Mouse (Mus musculus): ENCODE data around the gene Phf13.

Gene Phf13

DNA sequence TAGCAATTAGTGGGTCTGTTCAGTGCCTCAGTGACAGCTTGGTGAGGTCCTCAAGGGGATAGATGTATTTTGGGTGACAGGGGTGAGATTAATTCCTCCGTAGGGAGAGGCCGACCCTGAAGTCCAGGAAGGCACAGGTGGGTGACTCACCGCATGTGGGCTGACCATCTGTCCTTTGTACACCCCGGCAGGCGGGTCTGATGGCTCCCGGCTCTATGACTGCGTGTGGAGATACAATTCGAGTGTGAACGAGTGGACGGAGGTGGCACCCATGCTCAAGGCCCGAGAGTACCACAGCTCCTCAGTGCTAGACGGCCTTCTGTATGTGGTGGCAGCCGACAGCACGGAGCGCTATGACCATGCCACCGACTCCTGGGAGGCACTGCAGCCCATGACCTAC, 16.1 kb upstream of the Phf13 start:
- no peak for DNase-seq

DNA sequence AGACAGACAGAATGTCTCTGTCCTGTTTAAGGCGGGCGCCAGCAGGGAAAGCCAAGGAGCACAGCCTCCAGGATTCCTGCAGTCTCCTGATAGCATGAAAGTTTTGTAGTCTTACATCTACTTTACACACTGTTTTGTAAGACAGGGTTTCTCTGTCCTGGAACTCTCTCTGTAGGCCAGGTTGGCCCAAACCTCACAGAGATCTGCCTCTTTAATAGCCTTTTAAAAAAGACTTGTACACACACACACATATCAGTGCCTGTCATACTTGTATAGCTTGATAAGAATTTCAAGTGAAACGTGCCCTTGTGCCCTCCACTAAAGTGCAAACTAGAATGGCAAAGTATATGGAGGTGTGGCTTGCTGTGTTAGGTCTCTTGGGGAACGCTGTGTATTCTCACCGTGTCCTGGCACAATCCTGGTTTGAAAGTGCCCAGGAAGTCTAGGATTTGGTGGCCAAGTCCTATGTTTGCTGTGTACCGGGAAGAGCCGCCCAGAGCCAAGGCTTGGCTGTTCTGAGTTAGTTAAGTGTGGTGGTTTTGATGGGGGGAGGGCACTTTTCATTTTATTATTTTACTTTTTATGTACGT, 15.2 kb upstream of the Phf13 start:
- peak; percentile 66 for DNase-seq

DNA sequence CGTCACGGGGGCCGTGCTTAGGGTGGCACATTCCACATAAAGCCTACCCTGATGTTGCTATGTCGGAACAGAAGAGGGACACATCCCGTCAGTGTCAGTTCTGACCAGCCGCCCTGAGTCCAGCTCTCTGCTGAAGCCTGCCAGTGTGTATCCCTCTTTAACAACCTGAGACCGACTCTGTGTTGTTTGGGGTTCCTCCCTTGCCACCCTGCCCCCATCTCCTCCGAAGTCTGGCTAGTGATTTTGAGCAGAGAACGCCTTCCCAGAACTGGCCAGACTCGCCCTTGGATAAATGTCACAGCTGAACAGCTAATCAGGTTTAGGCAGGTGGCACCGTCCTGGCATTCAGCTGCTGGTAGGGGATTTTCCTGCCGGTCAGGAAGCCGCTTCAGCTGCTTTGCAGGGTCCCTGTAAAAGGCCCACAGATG, 14.7 kb upstream of the Phf13 start:
- no peak for DNase-seq

DNA sequence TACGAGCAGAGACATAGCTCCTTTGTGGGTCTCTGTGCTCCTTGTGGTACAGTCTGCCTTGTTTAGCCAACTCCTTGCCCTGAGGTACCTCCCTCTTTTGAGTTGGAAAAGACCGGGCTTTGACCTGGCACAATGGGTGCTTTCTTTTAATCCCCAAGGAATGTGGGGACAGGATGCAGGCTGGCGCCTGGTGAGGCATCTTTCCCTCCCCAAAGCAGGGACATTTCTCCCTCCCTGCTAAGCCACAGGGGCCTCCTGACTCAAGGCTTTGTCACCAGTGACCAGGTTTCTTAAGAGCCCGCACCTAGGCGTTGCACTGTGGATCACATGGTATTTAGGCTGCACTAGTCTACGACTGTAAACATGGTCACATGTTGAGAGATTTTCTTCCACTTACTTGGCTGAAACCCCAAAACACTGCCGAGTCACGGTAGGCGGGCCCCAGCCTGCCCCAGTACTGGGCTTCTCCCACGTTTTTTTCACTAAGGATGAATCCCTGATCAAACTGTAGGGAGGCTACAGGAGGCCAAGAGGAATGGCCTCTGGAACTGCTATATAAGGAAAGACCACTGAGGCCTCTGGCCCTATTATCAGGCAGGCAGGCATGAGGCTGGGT, 14.1 kb upstream of the Phf13 start:
- peak; percentile 78 for DNase-seq

DNA sequence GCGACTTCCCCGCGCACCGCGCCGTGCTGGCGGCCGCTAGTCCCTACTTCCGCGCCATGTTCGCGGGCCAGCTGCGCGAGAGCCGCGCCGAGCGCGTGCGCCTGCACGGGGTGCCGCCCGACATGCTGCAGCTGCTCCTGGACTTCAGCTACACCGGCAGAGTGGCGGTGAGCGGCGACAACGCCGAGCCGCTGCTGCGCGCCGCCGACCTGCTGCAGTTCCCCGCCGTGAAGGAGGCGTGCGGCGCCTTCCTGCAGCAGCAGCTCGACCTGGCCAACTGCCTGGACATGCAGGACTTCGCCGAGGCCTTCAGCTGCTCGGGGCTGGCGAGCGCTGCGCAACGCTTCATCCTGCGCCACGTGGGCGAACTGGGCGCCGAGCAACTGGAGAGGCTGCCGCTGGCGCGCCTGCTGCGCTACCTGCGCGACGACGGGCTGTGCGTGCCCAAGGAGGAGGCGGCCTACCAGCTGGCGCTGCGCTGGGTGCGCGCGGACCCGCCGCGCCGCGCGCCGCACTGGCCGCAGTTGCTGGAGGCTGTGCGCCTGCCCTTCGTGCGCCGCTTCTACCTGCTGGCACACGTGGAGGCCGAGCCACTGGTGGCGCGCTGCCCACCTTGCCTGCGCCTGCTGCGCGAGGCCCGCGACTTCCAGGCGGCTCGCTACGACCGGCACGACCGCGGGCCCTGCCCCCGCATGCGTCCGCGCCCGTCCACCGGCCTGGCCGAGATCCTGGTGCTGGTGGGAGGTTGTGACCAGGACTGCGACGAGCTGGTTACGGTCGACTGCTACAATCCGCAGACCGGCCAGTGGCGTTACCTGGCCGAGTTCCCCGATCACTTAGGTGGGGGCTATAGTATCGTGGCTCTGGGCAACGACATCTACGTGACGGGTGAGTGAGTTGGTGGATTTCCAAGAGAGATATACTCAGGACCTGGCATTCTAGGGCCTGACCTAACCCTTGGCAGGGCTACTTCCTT, 13.3 kb upstream of the Phf13 start:
- DNase-seq: peak; percentile 55

DNA sequence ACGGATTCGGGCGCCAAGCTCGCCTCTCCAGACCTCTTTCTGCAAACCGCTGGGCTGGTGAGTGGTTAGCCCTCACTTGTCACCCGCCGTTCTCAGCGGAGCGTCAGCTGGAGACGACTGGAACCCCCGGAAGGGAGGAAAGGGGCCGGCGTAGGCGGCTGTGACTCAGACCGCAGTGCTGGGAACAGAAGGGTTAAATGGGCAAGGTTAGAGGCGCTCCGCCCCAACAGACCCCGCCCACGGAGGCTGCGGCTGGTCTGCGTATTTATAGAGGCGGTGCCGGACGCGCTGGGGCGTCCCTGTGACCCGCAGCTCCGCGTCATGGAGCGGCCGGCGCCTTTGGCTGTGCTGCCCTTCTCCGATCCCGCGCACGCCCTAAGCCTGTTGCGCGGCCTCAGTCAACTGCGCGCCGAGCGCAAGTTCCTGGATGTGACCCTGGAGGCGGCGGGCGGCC, 12.6 kb upstream of the Phf13 start, which contains the start of gene Klhl21:
Klhl21 (plus strand) TSS at position 182 of the 454 bp plus-strand sequence.
- DNase-seq: peak; percentile 98

DNA sequence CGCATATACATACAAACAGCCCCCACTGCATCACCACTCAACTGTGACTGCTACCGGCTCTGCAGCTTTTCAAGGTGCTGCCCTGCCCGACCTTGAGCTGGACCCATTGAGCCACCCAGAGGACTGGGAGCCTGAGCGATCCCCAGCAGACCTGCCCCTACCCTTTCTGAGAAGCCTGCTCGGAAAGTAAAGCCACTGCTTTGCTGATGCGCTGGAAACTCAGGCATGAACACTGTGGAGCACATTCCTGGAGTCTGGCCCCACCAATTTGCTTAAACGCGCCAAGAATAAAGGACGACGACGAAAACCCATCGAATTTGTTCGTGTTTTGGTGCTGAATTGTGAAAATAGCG, 12.1 kb upstream of the Phf13 start:
- no peak for DNase-seq

DNA sequence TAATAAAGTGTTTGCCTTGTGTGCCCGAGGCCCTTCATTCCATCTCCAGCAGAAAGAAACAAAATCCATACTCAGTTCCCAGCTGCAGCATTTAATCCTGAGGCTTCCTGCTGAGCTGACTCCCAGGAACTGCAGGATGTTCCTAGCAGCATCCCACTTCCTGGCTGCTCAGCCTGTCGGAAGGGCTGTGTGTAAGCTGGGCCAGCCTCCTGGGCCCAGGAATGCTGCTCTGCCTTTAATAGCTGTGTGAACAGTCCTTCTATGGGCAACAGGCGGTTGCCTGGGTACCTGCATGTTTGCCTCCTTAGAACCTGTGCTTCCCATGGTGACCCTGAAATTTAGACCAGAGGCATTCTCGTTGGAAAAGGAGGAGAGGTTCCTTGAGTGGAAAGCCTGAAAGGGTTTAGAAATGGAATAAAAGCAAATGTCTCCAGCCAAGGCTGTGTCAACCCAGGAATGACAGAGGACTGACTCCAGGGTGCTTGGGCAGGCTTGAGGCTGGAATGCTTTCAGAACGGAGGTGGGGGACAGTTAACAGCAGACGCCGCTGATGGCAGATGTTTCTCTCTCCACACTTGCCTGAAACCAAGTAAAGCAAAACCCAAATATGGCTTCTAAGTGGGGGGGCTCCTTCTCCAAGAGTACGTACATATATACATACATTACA, 11.6 kb upstream of the Phf13 start:
- peak; percentile 69 for DNase-seq

DNA sequence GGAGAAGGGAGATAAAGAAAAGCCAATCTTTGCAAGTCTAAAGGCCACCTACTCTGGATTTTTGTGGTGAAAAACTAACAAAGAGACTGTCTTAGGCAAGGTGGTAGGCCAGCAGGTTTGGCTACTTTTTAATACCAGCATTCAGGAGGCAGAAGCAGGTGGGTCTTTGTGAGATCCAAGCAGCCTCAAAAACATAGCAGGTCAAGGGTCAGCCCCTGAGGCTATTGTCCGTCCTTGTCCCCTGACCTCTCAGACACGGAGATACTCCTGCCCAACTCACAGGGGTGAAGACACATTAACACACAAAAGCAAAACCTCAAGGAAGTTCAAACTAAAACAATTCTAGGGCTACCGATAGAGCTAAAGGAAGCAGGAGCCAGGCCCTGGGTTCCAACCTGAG, 10.8 kb upstream of the Phf13 start:
- DNase-seq: no peak

DNA sequence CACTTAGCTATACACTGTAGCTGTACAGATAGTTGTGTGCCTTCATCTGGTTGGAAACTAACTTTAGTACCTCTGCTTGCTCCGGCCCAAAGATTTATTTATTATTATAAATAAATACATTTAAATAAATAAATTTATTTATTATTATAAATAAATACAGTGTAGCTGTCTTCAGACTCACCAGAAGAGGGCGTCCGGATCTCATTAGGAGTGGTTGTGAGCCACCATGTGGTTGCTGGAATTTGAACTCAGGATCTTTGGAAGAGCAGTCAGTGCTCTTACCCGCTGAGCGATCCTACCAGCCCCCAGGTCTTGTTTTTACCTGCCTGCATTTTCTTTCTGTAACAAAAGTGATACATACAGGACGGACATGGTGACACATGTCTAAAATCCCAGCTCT, 10.1 kb upstream of the Phf13 start:
- peak; percentile 50 for DNase-seq

DNA sequence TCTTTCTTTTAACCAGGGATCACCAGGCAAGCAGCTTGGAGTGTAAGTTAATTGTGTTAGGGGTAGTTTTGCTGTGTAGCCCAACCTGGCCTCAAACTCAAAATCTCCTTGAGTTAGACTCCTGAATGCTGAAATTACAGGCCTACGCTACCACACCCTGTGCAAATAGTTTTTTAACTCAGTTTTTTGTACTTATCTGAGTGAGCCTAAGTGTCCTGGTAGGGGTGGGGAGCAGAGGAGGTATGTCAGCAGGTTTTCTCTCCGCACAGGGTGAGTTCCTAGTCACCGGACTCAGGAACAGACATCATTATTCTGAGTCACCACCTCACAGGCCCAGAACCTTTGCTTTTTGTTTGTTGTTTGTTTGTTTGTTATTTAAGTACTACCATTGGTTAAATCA, 6.0 kb upstream of the Phf13 start:
- no peak for DNase-seq

DNA sequence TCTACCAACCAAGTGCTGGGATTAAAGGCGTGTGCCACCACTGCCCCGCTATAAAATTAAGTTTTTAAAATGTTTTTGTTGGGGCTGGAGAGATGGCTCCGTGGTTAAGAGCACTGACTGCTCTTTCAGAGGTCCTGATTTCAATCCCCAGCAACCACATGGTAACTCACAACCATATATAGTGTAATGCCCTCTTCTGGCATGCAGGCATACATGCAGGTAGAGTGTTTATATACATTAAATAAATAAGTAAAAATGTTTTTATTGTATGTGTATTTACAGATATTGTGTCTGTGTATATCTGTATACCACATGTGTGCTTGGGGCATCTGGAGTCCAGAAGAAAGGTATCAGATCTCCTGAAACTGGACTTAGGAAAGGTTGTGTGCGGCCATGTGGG, 5.3 kb upstream of the Phf13 start:
- no peak for DNase-seq

DNA sequence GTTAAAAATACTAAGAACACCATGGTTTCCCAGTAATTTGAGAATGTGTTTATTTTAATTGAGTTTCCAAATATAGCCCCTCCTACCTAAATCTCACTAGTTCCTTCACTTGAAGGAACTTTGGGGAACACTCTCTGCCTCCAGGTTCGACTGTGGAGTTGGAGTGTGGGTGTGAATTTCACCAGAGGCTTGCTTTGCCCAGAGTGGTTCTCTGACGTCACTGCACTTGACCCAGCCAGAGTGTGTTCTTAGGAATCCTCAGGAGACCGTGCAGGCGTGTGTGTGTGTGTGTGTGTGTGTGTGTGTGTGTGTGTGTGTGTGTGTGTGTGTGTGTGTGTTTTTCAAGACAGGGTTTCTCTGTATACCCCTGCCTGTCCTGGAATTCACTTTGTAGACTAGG, 4.8 kb upstream of the Phf13 start:
- peak; percentile 86 for DNase-seq

DNA sequence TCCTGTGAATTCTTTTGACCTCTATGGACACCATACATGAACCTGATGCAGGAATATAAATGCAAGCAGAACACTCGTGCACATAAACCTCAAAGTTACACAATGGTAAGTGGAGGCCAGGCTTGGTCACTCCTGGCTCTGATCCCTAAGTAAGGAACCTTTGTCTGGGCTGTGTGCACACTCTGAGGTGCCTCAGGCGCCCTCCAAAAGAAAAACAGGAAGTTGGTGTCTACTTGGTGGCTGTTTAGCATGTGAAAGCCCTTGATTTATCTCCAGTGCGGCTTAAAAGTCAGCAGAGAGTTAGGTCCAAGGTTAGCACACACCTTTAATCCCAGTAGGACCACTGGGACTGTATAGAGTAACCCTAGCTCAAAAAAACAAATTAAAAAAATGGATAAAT, 3.4 kb upstream of the Phf13 start:
- DNase-seq: no peak

DNA sequence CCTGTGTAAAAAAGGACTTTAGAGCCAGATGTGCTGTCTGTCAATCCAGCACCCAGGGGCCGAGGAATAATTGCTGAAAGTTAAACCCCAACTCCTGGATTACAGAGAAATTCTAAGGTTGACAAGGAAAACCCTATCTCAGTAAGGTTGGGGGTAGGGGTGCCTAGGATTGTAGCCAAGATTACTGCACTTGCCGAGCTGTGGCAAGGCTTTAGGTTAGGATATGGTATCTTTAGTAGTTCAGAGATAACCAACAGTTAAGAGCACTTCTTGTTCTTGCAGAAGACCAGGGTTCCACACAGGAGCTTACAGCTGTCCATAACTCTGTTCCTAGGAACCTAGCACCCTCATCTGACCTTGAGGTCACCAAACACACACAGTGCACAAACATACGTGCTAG, 1.6 kb upstream of the Phf13 start:
- DNase-seq: no peak

DNA sequence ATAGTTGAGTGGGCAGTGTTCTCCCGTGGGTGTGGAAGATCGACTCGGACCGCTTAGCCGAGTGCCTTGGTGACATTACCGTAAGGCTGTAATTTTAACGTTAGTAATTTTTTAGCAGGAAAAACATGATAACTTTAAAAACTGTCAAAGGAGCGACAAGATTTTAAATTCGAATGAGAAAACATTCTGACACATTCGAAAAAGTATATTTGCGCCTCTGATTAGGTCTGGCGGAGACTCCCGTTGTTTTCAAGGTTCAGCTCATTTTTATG, 829 bp upstream of the Phf13 start:
- no peak for DNase-seq

DNA sequence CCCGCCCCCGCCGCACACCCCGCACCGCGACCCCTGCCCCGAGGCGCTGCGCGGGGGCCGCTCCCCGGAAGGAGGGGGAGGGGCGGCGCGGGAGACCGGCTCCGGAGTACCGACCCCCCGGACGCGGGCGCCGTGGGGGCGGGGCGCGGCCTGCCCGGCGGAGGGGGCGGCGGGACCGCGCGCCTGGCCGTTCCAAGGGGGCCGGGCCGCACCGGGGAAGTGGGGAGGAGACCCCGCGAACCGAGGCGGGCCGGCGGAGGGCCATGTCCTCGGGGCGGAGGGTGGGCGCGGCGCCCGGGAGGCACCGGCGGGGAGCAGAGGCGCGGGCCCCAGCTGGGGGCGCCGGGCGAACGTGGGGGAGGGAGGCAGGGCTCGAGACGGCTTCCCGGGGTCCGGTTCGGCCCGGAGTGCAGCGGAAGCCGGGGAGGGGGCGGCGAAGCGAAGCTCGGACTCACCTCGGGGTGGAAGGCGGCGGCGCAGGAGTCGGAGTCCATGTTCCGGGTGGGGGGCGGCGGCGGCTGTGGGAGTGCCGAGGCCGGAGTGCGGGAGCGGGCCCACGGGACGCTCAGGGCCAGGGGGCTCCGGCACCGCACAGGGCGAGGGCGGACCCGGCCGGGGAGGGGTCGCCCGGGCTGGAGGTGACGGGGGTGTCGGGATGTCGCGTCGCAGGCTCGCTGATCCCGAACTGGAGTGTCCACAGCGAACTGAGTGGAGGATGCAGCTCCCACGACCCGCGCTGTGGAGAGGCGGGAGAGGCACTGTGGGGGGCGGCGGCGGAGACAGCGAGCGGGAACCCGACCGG, 486 bp downstream of the Phf13 start:
- DNase-seq: no peak

DNA sequence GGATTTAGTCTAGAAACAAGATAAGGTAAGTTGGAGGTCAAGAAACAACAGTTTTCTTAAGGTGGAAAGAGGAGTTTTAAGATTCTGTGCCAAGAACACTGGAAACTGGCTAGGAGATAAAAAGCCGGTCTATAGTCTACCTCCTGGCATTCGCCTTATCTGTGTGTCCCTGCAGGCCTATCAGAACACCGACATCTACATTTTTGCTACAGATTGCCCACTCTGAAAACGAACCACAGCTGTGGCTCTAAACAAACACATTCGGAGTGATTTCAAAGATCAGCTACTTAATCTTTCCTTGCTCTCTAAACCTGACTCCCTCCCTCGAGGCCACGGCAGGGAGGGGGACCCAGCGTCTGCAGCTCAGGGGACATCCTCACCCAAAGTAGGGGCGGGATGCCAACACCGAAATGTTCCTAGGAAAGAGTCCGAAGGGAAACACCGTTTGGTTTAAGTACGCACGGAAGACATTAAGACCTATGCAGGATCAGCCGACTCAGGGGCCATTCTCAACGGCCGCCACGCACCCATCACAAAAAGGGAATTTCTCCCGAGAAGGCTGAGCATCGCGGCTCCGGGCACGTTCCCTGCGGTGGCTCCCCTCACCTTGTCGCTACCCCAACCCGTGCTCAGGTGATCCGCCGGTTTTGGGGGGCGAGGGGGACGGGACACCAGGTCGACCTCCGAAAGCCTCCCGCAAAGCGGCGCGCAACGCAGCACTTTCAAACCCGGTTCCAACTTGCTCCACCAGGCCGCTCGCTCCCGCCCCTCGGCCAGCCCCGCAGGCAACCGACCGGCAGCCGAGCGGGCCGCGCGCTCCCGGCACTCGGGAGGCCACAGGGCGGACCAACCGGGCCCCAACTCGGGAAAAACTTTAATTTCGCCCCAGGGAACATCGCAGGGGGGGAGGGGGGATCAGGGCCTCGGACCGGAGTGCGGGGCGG, 1.6 kb downstream of the Phf13 start:
- DNase-seq: peak; percentile 34

DNA sequence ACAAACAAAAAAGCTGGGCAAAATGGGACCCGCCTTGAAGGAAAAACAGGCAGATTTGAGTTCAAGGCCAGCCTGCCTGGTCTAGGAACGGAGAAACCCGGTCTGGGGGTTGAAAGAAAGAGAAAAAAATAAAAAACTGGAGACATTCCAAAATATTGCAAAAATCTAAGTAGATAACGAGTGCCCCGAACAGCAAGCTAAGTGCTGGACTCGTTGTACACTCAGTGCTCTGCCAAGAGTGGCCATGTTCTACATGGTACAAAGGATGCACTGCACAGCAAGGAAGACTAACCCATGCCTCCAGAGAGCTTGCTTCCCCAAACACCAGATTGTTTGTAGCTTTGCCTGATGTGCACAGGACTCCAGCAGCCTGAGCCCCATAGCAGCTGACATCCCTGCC, 3.0 kb downstream of the Phf13 start:
- no peak for DNase-seq

DNA sequence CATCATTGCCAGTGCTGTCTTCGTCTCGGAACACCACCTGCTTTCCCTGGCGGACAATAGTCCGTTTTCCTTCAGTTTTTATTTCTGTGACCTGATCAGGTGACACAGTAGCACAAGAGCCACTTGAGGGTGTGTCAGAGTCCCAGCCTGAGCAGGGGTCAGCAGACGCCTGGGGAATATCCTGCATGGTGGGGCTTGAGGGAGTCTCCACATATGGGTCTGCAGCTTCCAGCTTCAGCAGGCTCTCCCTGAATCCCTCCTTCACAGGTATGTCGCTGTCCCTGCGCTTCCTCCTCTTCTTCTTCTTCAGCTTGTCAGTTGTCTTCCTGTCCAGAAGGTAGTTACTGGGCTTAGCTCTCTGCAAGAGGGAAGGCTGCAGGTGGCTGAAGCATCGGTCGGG, 4.0 kb downstream of the Phf13 start:
- DNase-seq: no peak

DNA sequence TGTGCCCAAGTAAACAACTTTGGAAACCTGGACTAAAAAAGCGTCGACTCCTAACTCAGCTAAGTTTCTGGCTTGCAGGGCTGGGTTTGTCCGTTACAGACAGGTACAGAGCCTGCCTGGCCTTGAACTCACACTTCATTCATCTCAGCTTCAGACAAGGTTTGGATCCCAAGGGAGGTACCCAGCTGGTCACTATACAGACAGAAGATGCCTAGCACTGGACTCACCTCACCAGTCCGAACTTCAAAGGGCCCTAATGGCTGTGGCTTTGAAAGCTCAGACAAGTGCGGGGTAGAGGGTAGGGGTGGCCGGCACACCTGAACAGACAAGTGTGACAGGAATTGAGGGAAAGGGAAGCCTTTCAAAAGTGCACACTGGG, 7.0 kb downstream of the Phf13 start:
- no peak for DNase-seq

Data from lung, postnatal 36 days (tissue).